Mouse (Mus musculus): ENCODE measurements at regions not wholly inside any gene's neighbourhood (a gene's known extent, or its start where the extent isn't known, plus 50 kb on each side); places are given as distances from the start of the nearest gene placed in this dataset.

- Histone ChIP-seq H3K27ac (ENCODE audit: low read depth, low read length) (no peak overlapping the region), H3K36me3 (ENCODE audit: control insufficient read depth, insufficient read depth, low read length) (no peaks in the 10 kb centered on the region), H3K4me1 (ENCODE audit: control insufficient read depth, insufficient read depth, low read length) (no peaks in the 10 kb centered on the region), H3K4me2 (ENCODE audit: low read length) (no peak overlapping the region), H3K27me3 (replicated peaks; ENCODE audit: control insufficient read depth, insufficient read depth, low read length) (no peaks in the 10 kb centered on the region), H3K9ac (ENCODE audit: low read length) (no peak overlapping the region), H3K9me3 (replicated peaks; ENCODE audit: control insufficient read depth, low read length) (no peaks in the 10 kb centered on the region), H3K4me3 (ENCODE audit: low read depth, low read length) (no peak overlapping the region)
- no peak for DNase-seq (ENCODE audit: low spot score)
- WGBS: 58% methylated on average over 1 of the region's 1 CpGs
- no peak for ATAC-seq
Measured at GRCm38 (mm10) chr13:64594376-64594775, 96.8 kb upstream of the Fam240b start.

- Histone ChIP-seq H3K9ac (ENCODE audit: low read length) (no peak overlapping the region), H3K4me1 (ENCODE audit: control insufficient read depth, insufficient read depth, low read length) (no peaks in the 10 kb centered on the region), H3K36me3 (ENCODE audit: control insufficient read depth, insufficient read depth, low read length) (no peaks in the 10 kb centered on the region), H3K4me2 (ENCODE audit: low read length) (no peak overlapping the region), H3K27ac (ENCODE audit: low read depth, low read length) (no peak overlapping the region), H3K27me3 (replicated peaks; ENCODE audit: control insufficient read depth, insufficient read depth, low read length) (no peaks in the 10 kb centered on the region), H3K9me3 (replicated peaks; ENCODE audit: control insufficient read depth, low read length) (no peaks in the 10 kb centered on the region), H3K4me3 (ENCODE audit: low read depth, low read length) (no peak overlapping the region)
- DNase-seq (ENCODE audit: low spot score) (peak; percentile 1), ATAC-seq (no peak)
- WGBS: 58% methylated on average over 2 of the region's 2 CpGs
Measured at GRCm38 (mm10) chr13:64573711-64574110, 76.1 kb upstream of the Fam240b start.

- 89% methylated on average over 6 of the region's 6 CpGs for WGBS
- ATAC-seq (no peak), DNase-seq (ENCODE audit: low spot score) (no peak)
- H3K36me3 ChIP-seq (ENCODE audit: control insufficient read depth, insufficient read depth, low read length): no peaks in the 10 kb centered on the region
- H3K4me1 ChIP-seq (ENCODE audit: control insufficient read depth, insufficient read depth, low read length): no peaks in the 10 kb centered on the region
- H3K9me3 ChIP-seq (replicated peaks; ENCODE audit: control insufficient read depth, low read length): 0 out of 2 replicates have a peak, but pooled peaks cover 2% of the 10 kb centered on the region
- H3K9ac ChIP-seq (ENCODE audit: low read length): no peak overlapping the region
- no peak overlapping the region for H3K4me3 ChIP-seq (ENCODE audit: low read depth, low read length)
- no peaks in the 10 kb centered on the region for H3K27me3 ChIP-seq (replicated peaks; ENCODE audit: control insufficient read depth, insufficient read depth, low read length)
- no peak overlapping the region for H3K27ac ChIP-seq (ENCODE audit: low read depth, low read length)
- no peak overlapping the region for H3K4me2 ChIP-seq (ENCODE audit: low read length)
Measured at GRCm38 (mm10) chr13:64568876-64569275, 71.3 kb upstream of the Fam240b start.

- H3K27ac ChIP-seq (ENCODE audit: low read depth, low read length): no peak overlapping the region
- H3K4me2 ChIP-seq (ENCODE audit: low read length): no peak overlapping the region
- no peak overlapping the region for H3K9ac ChIP-seq (ENCODE audit: low read length)
- no peaks in the 10 kb centered on the region for H3K36me3 ChIP-seq (ENCODE audit: control insufficient read depth, insufficient read depth, low read length)
- ATAC-seq (no peak), DNase-seq (ENCODE audit: low spot score) (no peak)
- WGBS: 90% methylated on average over 2 of the region's 2 CpGs
- 0 out of 2 replicates have a peak, but pooled peaks cover 2% of the 10 kb centered on the region for H3K9me3 ChIP-seq (replicated peaks; ENCODE audit: control insufficient read depth, low read length)
- no peaks in the 10 kb centered on the region for H3K4me1 ChIP-seq (ENCODE audit: control insufficient read depth, insufficient read depth, low read length)
- no peak overlapping the region for H3K4me3 ChIP-seq (ENCODE audit: low read depth, low read length)
- H3K27me3 ChIP-seq (replicated peaks; ENCODE audit: control insufficient read depth, insufficient read depth, low read length): no peaks in the 10 kb centered on the region
Measured at GRCm38 (mm10) chr13:64566966-64567708, 69.5 kb upstream of the Fam240b start.

GRCm38 (mm10) chr13:64565791-64566190, 68.2 kb upstream of the Fam240b start:
- H3K4me2 ChIP-seq (ENCODE audit: low read length): no peak overlapping the region
- no peak for DNase-seq (ENCODE audit: low spot score)
- 0 out of 2 replicates have a peak, but pooled peaks cover 2% of the 10 kb centered on the region for H3K9me3 ChIP-seq (replicated peaks; ENCODE audit: control insufficient read depth, low read length)
- no peak overlapping the region for H3K9ac ChIP-seq (ENCODE audit: low read length)
- no peak overlapping the region for H3K27ac ChIP-seq (ENCODE audit: low read depth, low read length)
- no peak overlapping the region for H3K4me3 ChIP-seq (ENCODE audit: low read depth, low read length)
- no peaks in the 10 kb centered on the region for H3K4me1 ChIP-seq (ENCODE audit: control insufficient read depth, insufficient read depth, low read length)
- ATAC-seq: no peak
- no peaks in the 10 kb centered on the region for H3K36me3 ChIP-seq (ENCODE audit: control insufficient read depth, insufficient read depth, low read length)
- H3K27me3 ChIP-seq (replicated peaks; ENCODE audit: control insufficient read depth, insufficient read depth, low read length): no peaks in the 10 kb centered on the region

Measured in forebrain, embryonic 14.5 days (tissue).